Mouse (Mus musculus): Measurements from ENCODE around the gene Gpr152.

DNA sequence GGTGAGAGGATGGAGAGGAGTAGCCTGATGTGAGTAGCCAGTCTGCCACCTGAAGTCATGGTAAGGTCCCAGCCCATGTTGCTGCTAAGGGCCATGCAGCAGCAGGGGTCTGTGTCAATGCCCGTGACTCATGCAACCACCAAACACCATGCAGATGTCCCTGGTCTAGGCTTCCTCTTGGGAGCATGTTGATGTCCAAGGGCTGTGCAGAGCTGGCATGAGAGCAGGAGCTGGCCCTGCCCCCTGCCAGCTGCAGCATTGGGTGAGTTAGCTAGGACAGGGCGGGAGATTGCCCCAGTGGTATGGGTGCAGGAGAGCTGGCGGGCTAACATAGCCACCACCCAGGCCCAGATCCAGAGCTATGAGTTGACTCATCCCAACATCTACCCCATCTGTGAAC, 49.1 kb upstream of the Gpr152 start:
- TF ChIP-seq CTCF (conservative IDR thresholded peaks at IDR 0.05; ENCODE audit: low read length) (no peak), NANOG (IDR thresholded peaks at IDR 0.05; ENCODE audit: borderline replicate concordance, low read length) (no peak)

Data from E14TG2a.4 (cell line).